Mouse (Mus musculus): Measurements from ENCODE around the gene Fzd4. TPM values are rescaled to one million over a fixed set of nuclear protein-coding genes. Genes with fewer than 3 reads are reported as not detected.

The Fzd4 gene
- total RNA-seq, 2 experiments from 2014 or later: 7.4 to 9.0 TPM

GRCm38 (mm10) chr7:89401136-89401858, 2.9 kb upstream of the Fzd4 start:
- no peak for DNase-seq

DNA sequence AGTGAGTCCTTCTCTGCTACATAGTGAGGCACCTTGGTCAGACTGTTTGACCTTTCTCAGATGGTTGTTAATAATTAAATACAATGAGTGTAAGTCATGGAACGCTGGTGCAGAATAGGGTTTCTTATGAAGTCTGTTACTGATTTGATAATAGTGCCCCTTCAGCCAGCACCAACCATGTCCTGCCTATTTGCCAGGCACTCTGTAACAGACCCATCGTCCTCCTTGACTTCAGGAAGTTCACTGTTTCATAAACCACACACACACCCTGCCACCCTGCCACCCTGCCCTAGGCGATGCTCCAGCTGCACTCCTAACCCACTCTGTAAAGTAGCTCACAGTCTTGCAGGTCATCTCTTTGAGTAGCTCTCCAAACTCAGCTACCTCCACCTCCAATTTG, 2.2 kb upstream of the Fzd4 start:
- no peak for DNase-seq

- DNase-seq: peak; percentile 51 to 57
These were observed 842 bp upstream of the Fzd4 start for GRCm38 (mm10) chr7:89403053-89403972.

GRCm38 (mm10) chr7:89404734-89405440, 732 bp downstream of the Fzd4 start:
- no peak for DNase-seq

GRCm38 (mm10) chr7:89406011-89406410, 1.9 kb downstream of the Fzd4 start:
- DNase-seq: no peak

GRCm38 (mm10) chr7:89407006-89407940, 3.1 kb downstream of the Fzd4 start:
- DNase-seq: no peak

- DNase-seq: no peak
These were observed 6.1 kb downstream of the Fzd4 start for GRCm38 (mm10) chr7:89410294-89410693.

GRCm38 (mm10) chr7:89411346-89411745, 7.2 kb downstream of the Fzd4 start:
- no peak for DNase-seq

- no peak for DNase-seq
These were observed 7.9 kb downstream of the Fzd4 start for GRCm38 (mm10) chr7:89412094-89412493.

GRCm38 (mm10) chr7:89416027-89416426, 11.9 kb downstream of the Fzd4 start:
- no peak for DNase-seq

- DNase-seq: no peak
These were observed 13.6 kb downstream of the Fzd4 start for GRCm38 (mm10) chr7:89417707-89418106.

DNA sequence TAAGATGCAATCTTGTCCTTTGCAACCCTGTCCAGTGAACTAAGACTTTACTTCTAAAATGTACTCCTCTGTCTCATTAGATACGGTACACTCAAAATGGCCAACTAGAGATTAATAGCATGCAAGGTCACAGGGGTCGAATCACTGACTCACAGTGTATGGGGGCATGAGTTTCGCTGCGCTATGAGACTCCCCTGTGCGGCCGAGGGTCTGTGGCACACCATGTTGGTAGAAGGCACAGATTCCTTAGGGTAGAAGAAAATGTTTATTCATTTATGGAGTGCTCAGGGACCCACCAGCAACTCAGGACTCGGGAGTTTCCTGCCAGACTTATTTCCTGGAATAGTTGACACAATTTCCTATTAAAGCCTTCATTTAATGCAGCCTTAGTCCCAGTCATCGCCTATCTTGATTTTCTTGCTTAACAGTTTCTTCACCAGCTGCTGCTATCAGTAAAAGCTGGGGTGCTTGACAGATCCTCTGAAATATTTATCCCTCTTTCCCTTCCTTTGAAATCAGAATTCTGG, 14.0 kb downstream of the Fzd4 start:
- DNase-seq: no peak

GRCm38 (mm10) chr7:89418917-89419679, 14.9 kb downstream of the Fzd4 start:
- no peak for DNase-seq

DNA sequence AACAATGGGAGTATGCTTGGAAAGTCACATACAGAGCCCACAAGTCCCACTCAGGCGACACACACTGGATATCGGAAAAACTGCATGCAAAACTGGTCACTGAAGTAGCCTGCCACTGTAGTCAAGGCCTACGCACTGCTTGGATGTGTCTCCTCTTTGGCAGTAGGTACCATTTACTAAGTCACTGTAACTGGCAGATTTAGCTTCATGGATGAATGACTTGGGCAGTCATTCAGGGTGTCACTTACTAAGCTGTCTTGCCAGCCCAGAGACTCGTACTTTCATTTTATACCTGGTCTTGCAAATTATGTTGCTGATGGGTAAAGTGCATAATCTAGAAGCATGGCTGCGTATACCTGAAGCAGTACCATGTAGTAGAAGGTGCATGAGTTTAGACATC, 17.1 kb downstream of the Fzd4 start:
- DNase-seq: no peak

DNA sequence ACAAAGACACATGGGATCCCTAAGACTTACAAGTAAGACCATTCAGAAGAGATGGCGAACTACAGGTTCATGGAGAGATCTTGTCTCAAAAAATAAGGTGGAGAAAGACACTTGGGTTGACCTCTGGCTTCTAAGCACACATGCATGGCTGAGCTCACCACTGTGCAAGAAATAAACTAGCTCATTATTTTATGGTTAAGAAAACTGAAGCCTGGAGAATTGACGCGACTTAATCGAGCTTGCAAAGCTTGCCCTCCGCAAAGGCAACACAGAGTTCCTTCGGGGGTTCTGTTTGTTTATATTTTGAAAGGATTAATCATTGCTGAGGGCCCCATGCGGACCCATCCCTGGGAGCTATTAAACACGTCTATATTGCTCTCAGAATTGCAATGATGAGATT, 18.5 kb downstream of the Fzd4 start:
- DNase-seq: no peak

DNA sequence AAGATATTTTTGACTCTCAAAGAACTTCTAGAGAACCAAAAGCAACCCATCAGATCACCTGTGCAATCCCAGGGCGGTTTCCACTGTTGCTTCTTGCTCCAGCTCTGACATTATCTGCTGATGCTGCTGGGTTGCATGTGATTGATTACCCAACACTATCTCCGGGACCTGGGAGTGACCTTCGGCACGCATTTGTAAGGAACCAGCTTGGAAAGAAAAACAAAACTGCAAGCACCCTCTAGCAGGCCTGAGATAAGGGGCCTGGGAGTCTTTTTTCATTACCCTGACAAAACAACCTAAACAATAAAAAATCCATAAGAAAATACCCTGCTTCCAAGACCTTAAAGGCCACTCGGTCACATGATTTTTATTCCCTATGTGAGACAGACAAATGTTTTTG, 19.0 kb downstream of the Fzd4 start:
- DNase-seq: no peak

GRCm38 (mm10) chr7:89423688-89424255, 19.6 kb downstream of the Fzd4 start:
- no peak for DNase-seq

DNA sequence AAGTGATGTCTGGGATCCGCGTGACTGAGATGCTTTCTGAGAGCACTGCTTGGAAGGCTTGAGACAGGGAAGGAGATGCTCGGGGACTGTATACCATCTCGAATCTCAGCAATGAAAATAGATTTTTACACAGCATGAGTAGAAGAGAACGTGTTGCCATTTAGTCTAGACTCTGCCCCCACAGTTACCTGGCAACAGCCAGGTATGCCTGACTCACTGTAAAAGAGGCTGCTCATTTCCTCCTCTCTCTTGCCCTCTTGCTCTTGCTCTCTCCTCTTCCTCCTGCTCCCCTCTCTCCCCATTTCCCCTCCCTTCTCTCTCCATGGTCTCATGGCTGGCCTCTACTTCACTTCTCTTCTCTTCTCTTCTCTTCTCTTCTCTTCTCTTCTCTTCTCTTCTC, 20.5 kb downstream of the Fzd4 start:
- no peak for DNase-seq

- DNase-seq: no peak
These were observed 21.9 kb downstream of the Fzd4 start for GRCm38 (mm10) chr7:89425803-89426725.

Data from layer of hippocampus, postnatal 36 days (tissue).